Mouse (Mus musculus): Measurements from ENCODE around the gene Efcab9.
A peak's percentile ranks its signal among the peaks of the same experiment; 100 is the strongest.

Efcab9 gene

GRCm38 (mm10) chr11:32531871-32532764 is at the start of gene Efcab9:
Gene Efcab9 (minus strand): TSS chr11:32532081.
- DNase-seq, result no peak

- no peak for DNase-seq
Measured at GRCm38 (mm10) chr11:32581031-32581430, 49.1 kb upstream of the Efcab9 start.

- peak; percentile 62 to 63 for DNase-seq
Measured at GRCm38 (mm10) chr11:32580305-32580947, 48.5 kb upstream of the Efcab9 start.

- DNase-seq, result no peak
Measured at GRCm38 (mm10) chr11:32576760-32577050, 44.8 kb upstream of the Efcab9 start.

- DNase-seq, result no peak
Measured at GRCm38 (mm10) chr11:32575964-32576759, 44.3 kb upstream of the Efcab9 start.

- DNase-seq, result no peak
Measured at GRCm38 (mm10) chr11:32573669-32574068, 41.8 kb upstream of the Efcab9 start.

GRCm38 (mm10) chr11:32571103-32571502 is 39.2 kb upstream of the Efcab9 start:
- DNase-seq, result no peak

GRCm38 (mm10) chr11:32568637-32569293 is 36.9 kb upstream of the Efcab9 start:
- no peak for DNase-seq

GRCm38 (mm10) chr11:32568060-32568459 is 36.2 kb upstream of the Efcab9 start:
- no peak for DNase-seq

GRCm38 (mm10) chr11:32567000-32567855 is 35.3 kb upstream of the Efcab9 start:
- DNase-seq, result no peak

GRCm38 (mm10) chr11:32566184-32566583 is 34.3 kb upstream of the Efcab9 start:
- DNase-seq, result no peak

GRCm38 (mm10) chr11:32565088-32565487 is 33.2 kb upstream of the Efcab9 start:
- peak; percentile 73 to 76 for DNase-seq

GRCm38 (mm10) chr11:32564629-32565028 is 32.7 kb upstream of the Efcab9 start:
- DNase-seq, result no peak

GRCm38 (mm10) chr11:32563660-32564059 is 31.8 kb upstream of the Efcab9 start:
- no peak for DNase-seq

GRCm38 (mm10) chr11:32562706-32563105 is 30.8 kb upstream of the Efcab9 start:
- no peak for DNase-seq

- DNase-seq, result peak in 1 of 2 experiments; percentile 53
Measured at GRCm38 (mm10) chr11:32561465-32562355, 29.8 kb upstream of the Efcab9 start.

GRCm38 (mm10) chr11:32560015-32560770 is 28.3 kb upstream of the Efcab9 start:
- peak in 1 of 2 experiments; percentile 52 for DNase-seq

GRCm38 (mm10) chr11:32558677-32559076 is 26.8 kb upstream of the Efcab9 start:
- DNase-seq, result no peak

GRCm38 (mm10) chr11:32558026-32558425 is 26.1 kb upstream of the Efcab9 start:
- DNase-seq, result no peak
